Mouse (Mus musculus) kidney, adult 2 months (tissue): ENCODE results near the gene Necab2.

Source experiments
- CTCF ChIP-seq: fragments of 200-500 bp; conservative IDR thresholded peaks from 2 replicates; pipeline ENCODE4 v1.5.1; 2011; ENCODE audit warnings: low read depth, mild to moderate bottlenecking, control low read depth, low read length, moderate library complexity, mixed read lengths; ENCODE audit not compliant: insufficient read depth, insufficient read length
- POLR2A ChIP-seq: fragments of 200-500 bp; IDR thresholded peaks from one replicate; pipeline ENCODE4 v1.6.1; 2011; ENCODE audit warnings: low read depth, low read length, control low read depth

GRCm38 (mm10) chr8:119439893-119440249, 6.6 kb upstream of the Necab2 start:
- no peak for TF ChIP-seq CTCF
- no peak for TF ChIP-seq POLR2A
